Mouse (Mus musculus): ENCODE measurements around the gene L3mbtl3.

The L3mbtl3 gene

DNA sequence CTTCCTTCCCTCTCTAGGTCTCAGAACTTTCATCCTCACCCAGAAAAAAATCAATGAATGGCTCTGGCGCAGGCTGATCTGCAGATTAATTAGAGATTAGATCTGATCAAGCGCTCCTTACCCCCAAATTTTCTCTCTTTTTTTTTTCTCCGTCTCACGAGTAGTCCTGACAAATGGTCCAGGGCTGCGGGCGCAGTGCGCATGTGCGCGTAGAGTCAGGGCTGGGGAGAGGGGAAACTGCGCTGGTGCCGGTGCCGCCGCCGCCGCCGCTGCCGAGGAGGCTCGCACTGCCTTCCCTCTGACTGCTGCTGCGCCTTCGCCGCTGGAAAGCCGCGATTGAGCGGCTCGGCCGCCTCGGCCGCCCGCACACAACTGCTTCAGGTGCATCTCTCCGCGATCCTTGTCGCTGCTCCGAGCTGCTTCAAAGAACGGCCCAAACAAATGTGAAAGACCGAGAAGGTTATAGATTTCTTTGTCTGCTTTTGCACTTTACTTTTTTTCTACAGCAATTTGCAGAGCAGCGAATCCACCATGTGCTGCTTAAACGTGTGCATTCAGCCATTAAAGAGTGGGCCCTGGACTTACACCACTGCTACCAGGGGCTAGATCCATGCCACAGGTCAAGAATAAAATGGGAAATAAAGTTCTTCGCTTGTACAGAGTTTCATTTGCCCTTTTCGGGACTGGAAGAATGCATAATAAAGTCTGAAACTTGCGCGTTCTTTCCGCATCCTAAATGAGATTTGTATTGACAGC is at the start of gene L3mbtl3:
L3mbtl3 (minus strand) TSS at position 182 of the 756 bp plus-strand sequence.
- DNase-seq (ENCODE audit: low read depth, low spot score) = peak; percentile 94

DNA sequence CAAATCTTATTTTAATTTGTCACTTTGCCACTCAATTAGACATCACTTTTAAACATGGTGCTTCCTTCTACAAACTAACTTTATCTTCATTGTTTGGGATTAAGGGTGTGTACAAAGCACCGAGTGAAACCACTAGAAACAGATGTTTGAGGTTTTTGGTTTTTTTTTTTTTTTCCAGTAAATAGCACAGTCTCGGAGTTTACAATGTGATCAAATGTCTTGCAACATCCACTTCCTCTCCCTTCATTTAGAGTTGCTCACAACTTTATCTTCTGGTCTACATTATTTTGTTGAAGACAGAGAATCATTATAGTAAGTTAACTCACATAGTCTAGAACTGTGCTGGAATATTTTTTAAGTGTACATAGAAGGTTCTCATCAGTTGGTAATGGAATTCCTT is 45.4 kb upstream of the L3mbtl3 start:
- no peak for DNase-seq (ENCODE audit: low read depth, low spot score)

DNA sequence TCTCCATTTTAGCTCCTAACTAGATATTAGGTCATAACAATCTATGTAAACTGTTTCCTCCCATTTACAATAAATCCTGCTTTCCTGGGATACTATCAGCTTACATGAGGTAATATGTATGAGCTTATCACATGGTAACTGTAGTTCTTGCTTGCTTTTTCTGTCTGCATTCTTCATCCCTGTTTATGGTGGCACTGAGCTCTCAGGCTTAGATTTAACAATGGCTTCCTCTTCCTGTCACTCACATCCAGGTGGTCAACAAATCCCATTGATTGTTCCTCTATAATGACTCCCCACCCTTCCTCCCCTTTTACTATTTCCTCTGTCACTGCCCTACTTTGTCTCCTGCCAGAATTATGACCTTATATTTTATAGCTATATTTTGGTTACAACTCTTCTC is 12.9 kb upstream of the L3mbtl3 start:
- DNase-seq (ENCODE audit: low read depth, low spot score) = no peak

DNA sequence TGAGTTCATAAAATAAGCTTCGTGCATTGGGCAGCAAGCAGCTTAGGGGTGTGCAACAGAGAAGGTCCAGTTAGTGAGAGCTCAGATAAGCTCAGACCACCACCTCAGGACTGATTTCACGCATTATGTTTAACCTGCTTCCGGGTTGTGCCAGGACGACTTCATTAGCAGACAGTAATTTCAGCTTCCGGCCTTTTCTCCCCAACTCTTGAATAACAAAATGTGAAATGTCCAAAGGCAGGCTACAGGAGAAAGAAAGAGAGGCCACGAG is 1.5 kb upstream of the L3mbtl3 start:
- DNase-seq (ENCODE audit: low read depth, low spot score) = no peak

DNA sequence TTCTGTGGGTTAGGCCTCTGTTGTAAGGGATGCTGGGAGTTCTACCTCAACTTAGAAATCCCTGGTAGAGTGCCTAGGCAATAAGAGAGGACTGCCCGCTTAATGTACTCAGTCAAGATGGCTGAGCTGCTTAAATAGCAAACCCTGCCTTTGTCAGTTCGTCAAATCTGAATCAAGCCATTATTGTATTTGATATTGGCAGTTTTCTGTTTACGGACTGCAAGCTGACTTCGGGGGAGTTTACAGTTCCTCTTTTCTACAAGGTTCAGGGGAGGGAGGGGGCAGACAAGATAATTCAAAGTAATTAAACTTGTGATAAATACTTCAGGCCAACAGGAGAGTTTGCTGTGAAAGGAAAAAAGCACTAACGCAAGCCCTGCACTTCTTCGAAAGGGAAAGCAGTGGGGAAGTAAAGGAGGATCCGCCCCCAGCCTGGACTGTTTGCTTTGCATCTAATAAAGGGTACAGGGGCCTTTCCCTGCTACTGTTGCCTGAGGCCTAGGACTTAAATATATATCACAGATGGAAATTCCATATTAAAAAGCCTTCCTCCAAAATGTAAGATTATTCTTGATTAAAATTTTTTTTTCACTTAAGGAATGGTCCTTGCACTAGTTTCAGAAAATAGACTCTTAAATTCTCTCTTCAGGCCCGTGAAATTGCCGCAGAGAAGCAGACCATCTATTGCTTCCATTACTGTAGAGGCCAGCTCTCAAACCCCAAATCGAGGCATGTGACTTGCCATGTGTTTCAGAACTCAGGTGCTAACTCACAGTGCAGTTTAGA is 968 bp upstream of the L3mbtl3 start:
- DNase-seq (ENCODE audit: low read depth, low spot score) = no peak

DNA sequence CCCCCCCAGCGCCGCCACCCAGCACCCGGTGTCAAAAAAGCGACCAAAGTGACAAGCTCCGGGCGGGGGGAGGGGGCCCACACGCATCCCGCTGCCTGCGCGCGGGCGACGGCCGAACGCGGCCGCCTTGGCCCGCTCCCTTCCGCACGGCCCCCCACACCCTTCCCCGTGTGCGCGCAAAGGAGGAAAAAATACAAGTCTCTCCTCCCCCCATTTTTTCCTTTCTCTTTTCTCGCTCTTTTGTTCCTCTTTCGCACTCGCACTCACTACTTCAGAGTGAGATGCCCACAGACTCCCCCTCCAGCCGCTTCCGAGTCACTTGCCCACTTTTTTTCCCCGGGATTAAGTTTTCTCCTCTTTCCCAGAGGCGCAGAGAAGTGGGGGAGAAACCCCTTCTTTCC is 420 bp downstream of the L3mbtl3 start:
- DNase-seq (ENCODE audit: low read depth, low spot score) = peak; percentile 43

DNA sequence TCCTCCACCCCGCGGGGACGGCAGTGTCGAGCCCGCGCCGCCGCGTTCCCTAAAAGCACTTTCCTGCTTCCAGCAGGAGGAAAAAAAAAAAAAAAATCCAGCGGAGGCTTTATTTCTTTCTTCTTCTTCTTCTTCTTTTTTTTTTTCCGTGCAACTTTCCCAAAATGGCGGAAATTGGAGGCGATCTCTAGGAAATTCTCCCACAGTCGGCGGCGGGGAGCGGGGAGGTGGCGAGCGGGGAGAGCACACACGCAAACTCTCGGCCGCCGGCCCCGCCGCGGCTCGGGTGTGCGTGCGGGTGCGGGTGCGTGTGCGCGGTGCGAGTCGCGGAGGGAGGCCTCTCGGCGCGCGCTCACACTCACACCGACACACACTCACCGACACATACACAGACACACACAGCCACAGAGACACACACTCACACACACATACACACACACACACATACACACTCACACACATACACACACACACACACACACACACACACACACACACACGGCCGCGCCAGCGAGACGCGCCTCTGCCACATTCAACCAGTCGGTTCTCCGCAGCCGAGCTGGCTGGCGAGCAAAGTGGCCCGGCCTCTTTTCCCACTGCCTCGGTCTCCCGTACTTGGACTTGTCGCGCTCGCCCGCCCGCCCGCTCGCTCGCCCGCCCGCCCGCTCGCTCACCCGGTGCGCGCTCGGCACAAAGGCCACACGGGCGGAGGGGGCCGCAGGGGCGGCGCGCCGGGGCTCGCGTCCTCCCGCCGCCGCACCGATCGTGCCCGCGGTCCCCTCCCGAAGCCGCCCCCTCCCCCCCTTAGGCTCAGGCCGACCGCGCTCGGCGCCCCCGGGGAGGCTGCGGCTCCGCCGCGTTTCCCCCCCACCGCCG is 1.1 kb downstream of the L3mbtl3 start:
- peak; percentile 69 for DNase-seq (ENCODE audit: low read depth, low spot score)

DNA sequence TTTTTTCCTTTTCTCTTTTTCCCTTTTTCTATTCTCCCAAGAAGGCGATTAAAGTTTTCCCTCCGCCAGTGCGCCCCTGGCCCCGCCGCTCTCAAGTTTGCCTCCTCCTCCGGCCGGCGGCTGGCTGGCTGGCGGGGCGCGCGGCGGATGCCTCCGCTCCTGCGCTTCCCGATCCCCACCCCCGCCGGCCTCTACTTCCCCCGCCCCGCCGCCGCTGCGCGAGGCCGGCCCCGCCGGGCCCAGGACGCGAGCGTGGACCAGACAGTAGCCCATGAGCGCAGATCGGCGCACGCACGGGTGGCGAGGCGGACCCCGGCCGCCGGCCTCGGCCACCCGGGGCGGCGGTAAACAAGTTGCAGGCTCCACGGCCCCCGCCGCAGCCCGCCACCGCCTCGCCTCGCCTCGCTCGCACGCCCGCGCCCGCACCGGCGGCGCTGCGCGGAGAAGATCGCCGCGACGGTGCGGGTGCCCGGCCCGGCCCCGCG is 1.8 kb downstream of the L3mbtl3 start:
- peak; percentile 70 for DNase-seq (ENCODE audit: low read depth, low spot score)

DNA sequence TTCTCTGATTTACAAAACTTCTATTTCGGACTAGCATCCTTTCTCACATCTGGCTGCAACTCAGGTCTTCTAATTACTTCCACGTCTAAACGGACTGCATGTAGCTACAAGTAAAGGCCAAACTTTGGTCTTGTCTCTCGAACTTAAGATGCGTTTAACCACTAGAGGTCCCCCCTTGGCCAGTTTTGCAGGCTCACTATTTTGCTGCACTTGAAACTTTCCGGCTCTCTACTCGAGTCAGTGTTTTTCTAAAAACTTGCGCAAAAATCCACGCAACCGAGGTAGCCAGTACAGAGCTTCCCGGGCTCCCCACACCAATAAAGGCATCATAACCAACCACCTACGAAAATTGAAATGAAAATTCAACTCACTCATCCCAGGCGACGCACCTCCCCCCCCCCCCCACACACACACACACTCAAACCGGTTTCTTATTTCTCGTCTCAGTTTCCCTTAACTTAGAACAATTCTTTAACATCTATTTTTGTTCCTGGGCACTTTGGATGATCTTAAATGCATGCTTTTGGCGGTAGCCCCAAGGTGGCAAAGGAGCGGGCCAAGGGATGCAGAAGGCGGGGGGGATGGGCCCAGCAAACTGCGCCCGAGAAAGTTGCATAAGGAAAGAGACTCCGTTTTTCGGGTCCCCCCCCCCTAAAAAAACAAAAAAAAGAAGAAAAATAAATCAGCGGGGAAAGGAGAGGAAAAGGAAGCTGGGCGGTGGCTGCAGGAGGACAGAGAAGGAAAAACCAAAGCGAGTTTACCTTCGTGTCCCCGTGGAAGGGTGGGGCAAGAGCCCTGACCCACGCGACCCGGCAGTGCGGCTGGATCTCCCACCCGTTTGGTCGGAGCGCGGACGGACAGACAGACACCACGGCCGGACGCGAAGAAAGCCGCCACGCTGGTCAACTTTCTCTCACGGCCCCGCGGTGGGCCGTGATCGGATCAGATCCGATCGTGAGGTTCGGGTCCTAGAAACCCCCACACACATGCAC is 2.5 kb downstream of the L3mbtl3 start:
- DNase-seq (ENCODE audit: low read depth, low spot score) = peak; percentile 89

DNA sequence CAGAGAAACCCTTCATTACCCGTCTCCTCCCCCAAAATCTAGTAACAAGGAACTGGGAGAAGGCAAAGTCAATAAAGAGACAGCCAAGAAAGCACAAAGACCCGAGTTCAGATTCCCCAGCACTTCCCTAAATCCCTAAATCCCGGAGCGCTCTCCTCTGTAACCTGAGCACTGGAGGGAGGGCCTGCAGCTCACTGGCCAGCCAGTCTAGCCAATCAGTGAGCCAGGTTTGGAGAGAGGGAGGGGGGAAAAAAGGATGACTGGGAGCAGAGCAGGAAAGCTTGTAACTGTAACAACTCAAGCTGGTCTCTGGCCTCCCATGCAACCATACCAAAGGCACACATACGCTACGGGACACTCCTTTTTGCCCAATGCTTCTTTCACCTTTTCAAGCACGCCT is 4.4 kb downstream of the L3mbtl3 start:
- DNase-seq (ENCODE audit: low read depth, low spot score) = peak; percentile 85

DNA sequence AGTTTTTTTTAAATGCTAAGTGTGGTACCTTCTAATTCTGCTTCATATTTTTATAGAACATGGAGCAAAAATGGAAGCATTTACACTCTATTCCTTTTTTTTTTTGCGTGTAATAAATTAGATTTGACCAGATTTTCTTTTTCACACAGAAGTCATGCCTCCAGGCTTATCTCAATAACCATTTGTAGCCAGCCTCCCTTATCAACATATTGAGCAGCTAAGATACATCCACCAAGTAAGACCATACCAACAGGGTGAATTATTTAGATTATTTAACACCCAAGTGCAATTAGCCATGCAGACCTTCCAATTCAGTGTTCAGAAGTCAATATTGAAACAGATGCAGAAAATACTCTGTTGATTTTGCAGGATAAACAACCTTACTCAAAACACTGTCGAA is 10.8 kb downstream of the L3mbtl3 start:
- no peak for DNase-seq (ENCODE audit: low read depth, low spot score)

DNA sequence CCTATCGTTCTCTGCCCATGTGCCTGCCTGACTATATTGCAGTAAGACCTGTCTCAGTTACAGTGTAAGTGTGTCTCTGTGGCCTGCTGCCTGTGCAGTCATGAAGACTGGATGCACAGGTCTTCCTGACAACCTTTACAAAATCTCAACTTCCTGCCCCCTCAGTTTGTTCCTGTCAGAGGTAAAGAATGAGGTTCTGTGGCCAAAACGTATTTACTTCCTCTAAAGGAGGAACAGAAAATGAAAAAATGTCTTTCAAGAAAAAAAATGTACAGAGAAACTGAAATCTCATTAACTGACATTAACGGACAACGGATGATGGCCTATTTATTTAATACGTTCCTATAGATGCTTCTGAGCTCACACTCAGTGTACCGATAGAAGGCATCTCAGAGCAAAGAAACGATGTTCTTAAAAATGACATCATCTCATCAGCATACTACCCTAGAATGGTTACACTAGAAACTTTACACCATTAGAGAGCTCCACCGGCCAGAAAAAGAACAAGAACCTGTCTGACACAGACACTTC is 11.4 kb downstream of the L3mbtl3 start:
- DNase-seq (ENCODE audit: low read depth, low spot score) = no peak

DNA sequence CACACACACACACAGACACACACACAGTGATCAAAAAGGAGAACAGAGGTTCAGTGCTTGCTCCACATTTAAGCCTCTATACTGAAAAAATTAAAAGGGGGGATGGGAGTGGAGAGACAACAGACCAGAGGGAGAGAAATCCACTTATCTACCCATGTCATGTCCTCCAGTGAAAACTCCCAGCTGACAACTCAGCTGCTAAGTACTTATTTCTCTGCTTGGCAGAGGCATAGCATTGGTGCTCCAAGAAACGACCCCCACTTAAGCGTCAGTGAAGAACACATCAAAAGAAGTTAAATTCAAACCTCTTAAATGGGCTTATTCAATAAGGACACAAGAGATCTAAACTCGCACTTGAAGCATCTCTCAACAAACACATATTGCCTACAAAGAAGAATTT is 12.2 kb downstream of the L3mbtl3 start:
- no peak for DNase-seq (ENCODE audit: low read depth, low spot score)

DNA sequence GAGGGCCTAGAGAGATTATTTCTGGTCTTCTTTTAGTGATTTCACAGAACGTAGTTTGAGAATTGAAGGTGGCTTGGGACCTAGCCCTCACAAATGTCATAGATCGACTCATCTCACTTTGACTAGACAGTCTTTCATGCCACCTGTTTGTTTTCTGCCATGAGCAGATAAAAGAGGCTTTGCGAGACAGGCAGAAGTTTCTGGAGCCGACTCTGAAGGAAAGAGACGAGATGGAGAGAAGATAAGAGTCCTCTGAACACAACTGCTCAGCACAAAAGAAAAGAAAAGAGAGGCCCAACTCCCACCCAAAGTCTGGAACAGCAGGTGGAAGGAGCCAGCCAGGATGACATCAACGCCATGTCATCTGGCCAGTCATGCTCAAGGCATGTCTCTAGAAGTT is 17.0 kb downstream of the L3mbtl3 start:
- DNase-seq (ENCODE audit: low read depth, low spot score) = no peak

DNA sequence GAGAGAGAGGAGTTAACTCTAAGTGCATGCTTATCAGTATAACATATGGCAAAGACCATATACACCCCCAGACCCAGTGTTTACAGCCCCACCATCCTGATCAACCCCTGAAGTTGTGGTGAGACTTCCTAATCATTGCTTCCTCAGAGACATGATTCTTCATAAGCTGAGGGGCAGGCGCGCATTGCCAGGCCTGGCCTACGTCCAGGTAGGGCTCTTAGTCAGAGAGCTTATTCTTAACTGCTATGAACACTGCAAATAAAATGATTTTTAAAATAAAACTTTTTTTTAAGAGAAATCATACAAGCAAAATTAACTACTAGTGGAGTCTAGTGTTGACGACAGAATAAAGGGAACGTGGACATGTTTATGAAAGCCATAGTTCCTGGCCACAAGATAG is 17.5 kb downstream of the L3mbtl3 start:
- DNase-seq (ENCODE audit: low read depth, low spot score) = no peak

DNA sequence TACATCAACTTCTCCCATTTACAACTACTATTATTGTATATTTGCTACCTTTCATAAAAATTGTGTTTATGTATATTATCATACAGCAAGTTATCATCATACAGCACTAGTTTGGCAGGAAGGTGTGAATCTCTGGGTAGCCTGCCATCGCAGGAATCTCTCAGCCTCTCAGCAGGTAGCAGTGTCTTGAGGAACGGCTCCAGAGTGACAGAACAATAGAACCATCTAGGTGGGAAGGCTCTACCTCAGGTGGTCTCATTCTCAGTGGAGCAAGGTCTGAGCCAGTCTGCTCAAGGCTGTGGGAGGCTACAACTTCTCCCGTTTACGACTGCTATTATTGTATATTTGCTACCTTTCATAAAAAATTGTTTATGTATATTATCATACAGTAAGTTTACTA is 22.0 kb downstream of the L3mbtl3 start:
- DNase-seq (ENCODE audit: low read depth, low spot score) = peak; percentile 29

DNA sequence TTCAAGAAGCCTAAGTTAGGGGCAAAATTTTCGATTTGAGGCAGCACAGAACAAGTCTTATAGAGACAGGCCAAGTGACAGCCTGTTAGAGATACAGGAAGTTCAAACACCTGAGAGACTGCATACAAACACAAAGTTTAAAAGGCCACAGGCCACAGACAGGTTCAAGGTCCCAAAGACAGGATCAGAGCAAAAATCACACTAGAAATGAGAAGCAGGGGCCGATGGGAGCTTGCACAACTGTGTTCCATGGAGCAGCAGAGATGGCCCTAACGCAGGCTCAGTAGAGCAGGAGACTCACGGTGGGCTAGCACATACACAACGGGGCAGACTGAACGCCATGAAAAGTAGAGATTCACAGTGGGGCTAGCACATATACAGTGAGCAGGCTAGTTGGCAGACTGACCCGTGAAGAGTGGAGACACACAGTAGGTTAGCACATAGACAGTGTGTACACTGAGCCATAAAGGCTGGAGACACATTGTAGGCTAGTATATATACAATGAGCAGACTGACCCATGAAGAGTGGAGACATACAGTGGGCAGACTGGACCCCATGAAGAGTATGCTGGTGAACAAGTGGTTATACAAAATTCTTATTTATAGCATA is 24.5 kb downstream of the L3mbtl3 start:
- no peak for DNase-seq (ENCODE audit: low read depth, low spot score)

DNA sequence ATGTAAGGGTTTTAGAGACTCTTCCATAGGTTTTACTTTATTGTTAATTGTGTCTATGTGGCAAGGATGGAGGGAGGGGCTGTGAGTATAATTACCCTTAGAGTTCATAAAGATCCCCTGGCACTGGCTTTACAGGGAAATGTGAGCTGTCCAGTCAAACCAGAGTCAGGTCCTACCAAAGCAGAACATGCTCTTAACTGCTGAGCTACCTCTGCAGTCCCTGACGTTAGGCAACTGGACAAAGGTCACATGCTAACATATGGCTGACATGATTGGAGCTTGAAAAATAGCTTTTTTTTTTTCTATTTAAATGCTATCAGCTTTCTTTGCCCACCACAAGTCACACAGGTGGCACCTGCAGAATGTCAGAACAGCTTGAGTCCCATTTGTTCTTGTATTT is 25.6 kb downstream of the L3mbtl3 start:
- no peak for DNase-seq (ENCODE audit: low read depth, low spot score)

DNA sequence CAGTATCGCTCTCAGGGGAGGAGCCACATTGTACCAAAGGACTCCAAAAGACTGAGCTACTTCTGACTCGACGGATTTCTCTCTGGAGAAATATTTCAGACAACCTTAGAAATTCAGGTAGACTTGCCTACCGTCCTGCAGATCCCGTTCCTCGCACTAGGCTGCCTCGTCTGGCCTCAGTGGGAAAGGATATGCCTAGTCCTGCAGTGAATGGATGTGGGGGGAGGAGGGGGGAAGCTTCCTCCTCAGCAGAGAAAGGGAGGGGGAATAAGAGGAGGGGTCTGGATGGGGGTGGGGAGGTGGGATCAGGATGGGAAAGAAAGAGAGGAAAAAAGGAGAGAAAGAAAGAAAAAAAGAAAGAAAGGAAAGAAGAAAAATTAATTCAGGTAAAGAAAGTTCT is 28.2 kb downstream of the L3mbtl3 start:
- DNase-seq (ENCODE audit: low read depth, low spot score) = no peak

DNA sequence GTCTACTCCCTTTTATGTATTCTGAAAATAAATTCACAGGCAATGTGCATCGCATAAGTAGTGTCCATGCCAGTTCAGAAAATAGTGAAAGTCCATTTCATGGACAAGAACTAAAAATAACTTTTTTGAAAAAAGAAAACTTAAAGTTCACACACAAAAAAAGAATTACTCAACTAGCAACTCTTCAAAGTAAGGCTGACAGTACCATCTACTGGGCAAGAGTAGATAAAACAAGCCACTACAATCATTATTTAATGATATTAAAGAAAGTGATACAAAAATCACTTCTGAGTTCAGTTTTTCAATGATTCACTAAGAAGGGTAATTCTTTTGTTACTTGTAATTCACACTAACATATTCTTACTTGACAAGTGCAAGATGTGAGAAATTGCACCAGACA is 29.9 kb downstream of the L3mbtl3 start:
- no peak for DNase-seq (ENCODE audit: low read depth, low spot score)

Data from ZHBTc4 (cell line).